Mouse (Mus musculus) c-Kit-positive CD71-positive TER-119-positive erythroid progenitor cells, embryonic 14.5 days (primary cell): Measurements from ENCODE around the gene Tdrd12.
"Not testable (repeated sequence)": the region's sequence is repeated elsewhere in the genome, so short reads cannot be mapped to it uniquely, and the experiment has no call there.

Experiments used
- DNase-seq: peaks from one replicate; pipeline ENCODE4 v3.0.0-alpha.2; 2013; ENCODE audit warnings: low spot score

Gene Tdrd12

GRCm38 (mm10) chr7:35555224-35556204 is 18.0 kb upstream of the Tdrd12 start:
- peak; percentile 79 for DNase-seq

GRCm38 (mm10) chr7:35554605-35555175 is 17.1 kb upstream of the Tdrd12 start:
- peak; percentile 40 for DNase-seq

GRCm38 (mm10) chr7:35553751-35554604 is 16.4 kb upstream of the Tdrd12 start:
- peak; percentile 74 for DNase-seq

- peak; percentile 72 for DNase-seq
These were observed 8.3 kb upstream of the Tdrd12 start for GRCm38 (mm10) chr7:35545881-35546280.

- no peak for DNase-seq
These were observed 1.6 kb downstream of the Tdrd12 start for GRCm38 (mm10) chr7:35535750-35536512.

GRCm38 (mm10) chr7:35530544-35530943 is 7.0 kb downstream of the Tdrd12 start:
- not testable (repeated sequence) for DNase-seq

GRCm38 (mm10) chr7:35530026-35530425 is 7.5 kb downstream of the Tdrd12 start:
- no peak for DNase-seq

- no peak for DNase-seq
These were observed 10.8 kb downstream of the Tdrd12 start for GRCm38 (mm10) chr7:35526795-35527194.

GRCm38 (mm10) chr7:35501995-35502394 is 35.5 kb downstream of the Tdrd12 start:
- no peak for DNase-seq

- no peak for DNase-seq
These were observed 40.0 kb downstream of the Tdrd12 start for GRCm38 (mm10) chr7:35497516-35497915.

GRCm38 (mm10) chr7:35491005-35491404 is 46.5 kb downstream of the Tdrd12 start:
- no peak for DNase-seq

- no peak for DNase-seq
These were observed 47.4 kb downstream of the Tdrd12 start for GRCm38 (mm10) chr7:35490186-35490585.

GRCm38 (mm10) chr7:35486553-35486952 is 51.0 kb downstream of the Tdrd12 start:
- no peak for DNase-seq

- no peak for DNase-seq
These were observed 52.4 kb downstream of the Tdrd12 start for GRCm38 (mm10) chr7:35485126-35485525.

GRCm38 (mm10) chr7:35476457-35476856 is 61.1 kb downstream of the Tdrd12 start:
- no peak for DNase-seq

GRCm38 (mm10) chr7:35470794-35471193 is 66.8 kb downstream of the Tdrd12 start:
- DNase-seq, result no peak

- DNase-seq, result no peak
These were observed 69.7 kb downstream of the Tdrd12 start for GRCm38 (mm10) chr7:35467856-35468255.

- DNase-seq, result no peak
These were observed 72.5 kb downstream of the Tdrd12 start for GRCm38 (mm10) chr7:35465027-35465426.

- no peak for DNase-seq
These were observed 76.6 kb downstream of the Tdrd12 start for GRCm38 (mm10) chr7:35460971-35461370.

GRCm38 (mm10) chr7:35456091-35456814 is 81.3 kb downstream of the Tdrd12 start:
- DNase-seq, result no peak

- DNase-seq, result no peak
These were observed 88.7 kb downstream of the Tdrd12 start for GRCm38 (mm10) chr7:35448867-35449266.
